Mouse (Mus musculus): ENCODE measurements around the gene Ryr2. TPM values are rescaled to one million over a fixed set of nuclear protein-coding genes. Genes with fewer than 3 reads are reported as not detected.

The Ryr2 gene
- total and polyA plus RNA-seq, 2 experiments = under 0.01 TPM; not detected in 1

DNA sequence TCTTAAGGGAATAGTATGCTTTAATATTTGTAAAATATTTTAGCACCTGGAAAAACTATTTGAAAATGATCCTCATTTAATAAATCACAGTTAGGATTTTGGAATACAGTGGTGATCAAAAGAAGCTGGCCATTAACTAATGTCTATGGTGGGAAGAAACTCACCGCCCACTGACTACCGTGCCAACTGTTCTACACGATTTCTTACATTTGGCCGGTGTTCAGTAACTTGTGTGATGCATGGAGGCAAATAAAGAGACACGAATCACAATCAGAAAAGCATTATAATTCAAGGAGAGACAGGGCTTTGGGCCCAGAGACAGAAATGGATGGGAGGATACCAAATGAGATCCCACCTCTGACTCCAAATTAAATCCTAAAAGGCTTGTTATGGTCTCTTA lies 470.4 kb downstream of the Ryr2 start:
- TF ChIP-seq CTCF (IDR thresholded peaks at IDR 0.05; ENCODE audit: low read depth, low read length) (no peak), POLR2A (IDR thresholded peaks at IDR 0.05; ENCODE audit: extremely low read depth, insufficient read depth, low read length) (no peak)
- DNase-seq (ENCODE audit: extremely low read depth, low read depth, low spot score) = no peak
- WGBS = 80% methylated on average over 5 of the region's 5 CpGs
- no peaks in the 10 kb centered on the region for H3K36me3 ChIP-seq (ENCODE audit: control insufficient read depth, insufficient read depth, low read length)
- H3K27me3 ChIP-seq (ENCODE audit: control insufficient read depth, insufficient read depth, low read length) = no peaks in the 10 kb centered on the region
- no peaks in the 10 kb centered on the region for H3K79me2 ChIP-seq (ENCODE audit: control insufficient read depth, insufficient read depth, low read length)
- H3K4me1 ChIP-seq (ENCODE audit: control insufficient read depth, insufficient read depth, low read length) = no peaks in the 10 kb centered on the region
- H3K9ac ChIP-seq (ENCODE audit: low read depth, low read length) = no peak overlapping the region
- H3K4me3 ChIP-seq (ENCODE audit: insufficient read depth, low read depth, low read length) = no peak overlapping the region
- H3K27ac ChIP-seq (replicated peaks; ENCODE audit: insufficient read depth, low read depth, low read length) = no peak overlapping the region

DNA sequence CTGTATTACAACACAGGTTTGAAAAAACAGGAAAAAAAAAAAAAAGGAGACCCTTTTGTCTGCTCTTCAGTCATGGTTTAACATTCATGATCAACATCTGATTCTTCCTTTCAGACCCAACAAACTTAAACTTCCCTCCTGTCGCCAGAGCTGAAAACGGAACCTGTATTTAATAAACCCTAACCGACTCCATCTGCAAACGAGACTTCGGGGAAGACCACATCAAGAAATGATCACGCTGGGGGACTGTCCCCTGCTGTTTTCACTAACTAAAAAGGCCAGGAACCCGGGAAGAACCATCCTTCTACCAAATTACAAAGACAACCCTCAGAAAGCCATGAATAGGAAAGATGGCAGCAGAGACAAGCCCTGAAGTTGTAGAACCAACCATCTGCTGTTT lies 482.2 kb downstream of the Ryr2 start:
- Histone ChIP-seq H3K27ac (replicated peaks; ENCODE audit: insufficient read depth, low read depth, low read length) (no peak overlapping the region), H3K4me3 (ENCODE audit: insufficient read depth, low read depth, low read length) (no peak overlapping the region), H3K36me3 (ENCODE audit: control insufficient read depth, insufficient read depth, low read length) (no peaks in the 10 kb centered on the region), H3K79me2 (ENCODE audit: control insufficient read depth, insufficient read depth, low read length) (no peaks in the 10 kb centered on the region), H3K9ac (ENCODE audit: low read depth, low read length) (no peak overlapping the region), H3K27me3 (ENCODE audit: control insufficient read depth, insufficient read depth, low read length) (no peaks in the 10 kb centered on the region), H3K4me1 (ENCODE audit: control insufficient read depth, insufficient read depth, low read length) (no peaks in the 10 kb centered on the region)
- WGBS = 77% methylated on average over 7 of the region's 7 CpGs
- TF ChIP-seq CTCF (IDR thresholded peaks at IDR 0.05; ENCODE audit: low read depth, low read length) (no peak), POLR2A (IDR thresholded peaks at IDR 0.05; ENCODE audit: extremely low read depth, insufficient read depth, low read length) (no peak)
- no peak for DNase-seq (ENCODE audit: extremely low read depth, low read depth, low spot score)

DNA sequence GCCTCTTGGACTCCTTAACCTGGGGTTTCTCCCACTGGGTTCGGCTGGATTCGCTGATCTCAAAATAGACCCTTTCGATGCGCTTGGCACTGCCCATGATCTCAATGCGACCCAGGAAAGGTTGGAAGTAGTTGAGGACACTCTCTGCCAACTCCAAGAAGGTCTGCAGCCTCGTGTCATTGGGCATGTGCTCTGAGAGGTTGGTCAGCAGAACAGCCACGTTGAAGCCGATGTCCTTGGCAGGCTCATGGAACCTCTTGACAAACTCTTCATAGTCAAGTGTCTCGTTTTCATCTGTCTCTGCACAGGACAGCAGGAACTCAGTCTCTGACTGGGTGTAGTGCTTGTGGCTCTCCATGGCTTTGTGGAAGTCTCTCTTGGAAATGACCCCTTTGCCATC lies 511.3 kb downstream of the Ryr2 start:
- H3K36me3 ChIP-seq (ENCODE audit: control insufficient read depth, insufficient read depth, low read length) = no peaks in the 10 kb centered on the region
- H3K27ac ChIP-seq (replicated peaks; ENCODE audit: insufficient read depth, low read depth, low read length) = no peak overlapping the region
- TF ChIP-seq CTCF (IDR thresholded peaks at IDR 0.05; ENCODE audit: low read depth, low read length) = no peak
- TF ChIP-seq POLR2A (IDR thresholded peaks at IDR 0.05; ENCODE audit: extremely low read depth, insufficient read depth, low read length) = no peak
- no peaks in the 10 kb centered on the region for H3K79me2 ChIP-seq (ENCODE audit: control insufficient read depth, insufficient read depth, low read length)
- H3K9ac ChIP-seq (ENCODE audit: low read depth, low read length) = no peak overlapping the region
- no peak for DNase-seq (ENCODE audit: extremely low read depth, low read depth, low spot score)
- no peaks in the 10 kb centered on the region for H3K4me1 ChIP-seq (ENCODE audit: control insufficient read depth, insufficient read depth, low read length)
- H3K27me3 ChIP-seq (ENCODE audit: control insufficient read depth, insufficient read depth, low read length) = no peaks in the 10 kb centered on the region
- no peak overlapping the region for H3K4me3 ChIP-seq (ENCODE audit: insufficient read depth, low read depth, low read length)
- 80% methylated on average over 9 of the region's 9 CpGs for WGBS

DNA sequence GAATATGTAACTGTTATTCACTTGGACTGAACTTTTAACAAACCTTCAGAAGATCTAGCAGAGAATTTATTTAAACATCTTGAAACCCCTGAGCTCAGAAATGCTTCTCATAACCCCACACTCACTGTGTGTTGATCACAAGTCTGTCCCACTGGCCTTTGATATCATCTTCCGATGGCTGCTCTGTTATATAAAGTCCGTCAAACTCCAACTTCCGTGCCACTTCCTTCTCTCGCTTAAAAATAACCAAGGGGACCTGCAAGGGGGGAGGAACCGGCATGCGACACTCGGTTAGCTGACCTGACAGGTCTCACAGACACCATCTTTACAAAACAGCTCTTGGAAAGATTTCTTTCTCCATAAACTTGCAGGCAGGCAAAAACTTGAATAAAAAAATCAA lies 521.5 kb downstream of the Ryr2 start:
- no peak for DNase-seq (ENCODE audit: extremely low read depth, low read depth, low spot score)
- Histone ChIP-seq H3K79me2 (ENCODE audit: control insufficient read depth, insufficient read depth, low read length) (no peaks in the 10 kb centered on the region), H3K4me1 (ENCODE audit: control insufficient read depth, insufficient read depth, low read length) (no peaks in the 10 kb centered on the region), H3K9ac (ENCODE audit: low read depth, low read length) (no peak overlapping the region), H3K36me3 (ENCODE audit: control insufficient read depth, insufficient read depth, low read length) (no peaks in the 10 kb centered on the region), H3K4me3 (ENCODE audit: insufficient read depth, low read depth, low read length) (no peak overlapping the region), H3K27me3 (ENCODE audit: control insufficient read depth, insufficient read depth, low read length) (no peaks in the 10 kb centered on the region), H3K27ac (replicated peaks; ENCODE audit: insufficient read depth, low read depth, low read length) (no peak overlapping the region)
- TF ChIP-seq CTCF (IDR thresholded peaks at IDR 0.05; ENCODE audit: low read depth, low read length) (no peak), POLR2A (IDR thresholded peaks at IDR 0.05; ENCODE audit: extremely low read depth, insufficient read depth, low read length) (no peak)
- 65% methylated on average over 7 of the region's 7 CpGs for WGBS

DNA sequence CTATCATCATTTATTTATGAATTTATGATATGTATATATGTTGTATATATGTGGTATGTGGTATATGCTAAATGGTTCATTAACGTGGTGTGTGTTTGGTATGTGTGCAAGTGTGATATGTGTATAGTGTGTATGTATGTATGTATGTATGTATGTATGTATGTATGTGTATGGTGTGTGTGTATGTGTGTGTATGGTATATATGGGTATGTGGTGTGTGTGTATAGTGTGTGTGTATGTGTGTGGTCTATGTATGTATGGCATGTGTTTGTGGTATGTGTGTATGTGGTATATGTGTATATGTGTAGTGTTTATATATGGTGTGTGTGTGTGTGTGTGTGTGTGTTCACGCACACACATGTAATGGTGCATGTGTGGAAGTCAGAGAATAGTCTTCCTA lies 534.2 kb downstream of the Ryr2 start:
- Histone ChIP-seq H3K27me3 (ENCODE audit: control insufficient read depth, insufficient read depth, low read length) (no peaks in the 10 kb centered on the region), H3K79me2 (ENCODE audit: control insufficient read depth, insufficient read depth, low read length) (no peaks in the 10 kb centered on the region), H3K4me1 (ENCODE audit: control insufficient read depth, insufficient read depth, low read length) (no peaks in the 10 kb centered on the region), H3K36me3 (ENCODE audit: control insufficient read depth, insufficient read depth, low read length) (no peaks in the 10 kb centered on the region), H3K27ac (replicated peaks; ENCODE audit: insufficient read depth, low read depth, low read length) (no peak overlapping the region), H3K9ac (ENCODE audit: low read depth, low read length) (no peak overlapping the region), H3K4me3 (ENCODE audit: insufficient read depth, low read depth, low read length) (no peak overlapping the region)
- 90% methylated on average over 1 of the region's 2 CpGs for WGBS
- TF ChIP-seq POLR2A (IDR thresholded peaks at IDR 0.05; ENCODE audit: extremely low read depth, insufficient read depth, low read length) = no peak
- no peak for TF ChIP-seq CTCF (IDR thresholded peaks at IDR 0.05; ENCODE audit: low read depth, low read length)
- DNase-seq (ENCODE audit: extremely low read depth, low read depth, low spot score) = no peak

GRCm38 (mm10) chr13:11567376-11567775 lies 539.4 kb downstream of the Ryr2 start:
- no peak for DNase-seq (ENCODE audit: extremely low read depth, low read depth, low spot score)
- Histone ChIP-seq H3K79me2 (ENCODE audit: control insufficient read depth, insufficient read depth, low read length) (no peaks in the 10 kb centered on the region), H3K4me1 (ENCODE audit: control insufficient read depth, insufficient read depth, low read length) (no peaks in the 10 kb centered on the region), H3K9ac (ENCODE audit: low read depth, low read length) (no peak overlapping the region), H3K36me3 (ENCODE audit: control insufficient read depth, insufficient read depth, low read length) (no peaks in the 10 kb centered on the region), H3K27me3 (ENCODE audit: control insufficient read depth, insufficient read depth, low read length) (no peaks in the 10 kb centered on the region), H3K27ac (replicated peaks; ENCODE audit: insufficient read depth, low read depth, low read length) (no peak overlapping the region), H3K4me3 (ENCODE audit: insufficient read depth, low read depth, low read length) (no peak overlapping the region)
- TF ChIP-seq POLR2A (IDR thresholded peaks at IDR 0.05; ENCODE audit: extremely low read depth, insufficient read depth, low read length) = no peak
- TF ChIP-seq CTCF (IDR thresholded peaks at IDR 0.05; ENCODE audit: low read depth, low read length) = no peak
